Mouse (Mus musculus): Measurements from ENCODE around the gene Nipal3. TPM values are rescaled to one million over a fixed set of nuclear protein-coding genes. Genes with fewer than 3 reads are reported as not detected.

The Nipal3 gene
- polyA plus RNA-seq, 1 experiment from 2014 or later = 3.1 TPM

DNA sequence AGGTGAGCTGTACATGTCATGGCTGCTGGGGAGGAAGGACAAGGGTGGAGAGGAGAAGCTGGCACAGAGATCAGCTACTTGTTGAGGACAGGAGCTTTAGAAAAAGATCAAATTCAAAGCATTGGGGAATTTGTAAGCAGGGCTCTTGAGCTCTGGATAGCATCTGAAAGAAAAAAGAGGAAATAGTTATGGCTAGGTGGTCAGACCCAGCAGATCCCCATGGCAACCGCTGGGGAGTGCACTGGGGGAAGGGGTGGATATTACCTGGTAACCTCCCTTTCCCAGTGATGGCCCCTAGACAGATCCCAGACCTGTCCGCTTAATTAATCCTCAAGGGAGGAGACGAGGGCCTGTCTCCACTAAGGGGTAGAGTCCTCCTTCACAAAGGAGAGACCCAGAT is 5.0 kb upstream of the Nipal3 start:
- no peak overlapping the region for H3K4me3 ChIP-seq
- H3K4me2 ChIP-seq (replicated peaks) = no peak overlapping the region
- 0 out of 2 replicates have a peak, but pooled peaks cover 3% of the 10 kb centered on the region for H3K27me3 ChIP-seq
- no peak overlapping the region for H3K27ac ChIP-seq
- 75% methylated on average over 3 of the region's 3 CpGs for WGBS
- H3K9me3 ChIP-seq = peaks cover 7% of the 10 kb centered on the region; the same call in 1 of the 2 replicates
- H3K9ac ChIP-seq = no peak overlapping the region
- no peak for ATAC-seq (ENCODE audit: low FRiP score, low read depth)
- H3K4me1 ChIP-seq = peaks cover 11% of the 10 kb centered on the region; the same call in 1 of the 2 replicates
- H3K36me3 ChIP-seq = no peaks in the 10 kb centered on the region

DNA sequence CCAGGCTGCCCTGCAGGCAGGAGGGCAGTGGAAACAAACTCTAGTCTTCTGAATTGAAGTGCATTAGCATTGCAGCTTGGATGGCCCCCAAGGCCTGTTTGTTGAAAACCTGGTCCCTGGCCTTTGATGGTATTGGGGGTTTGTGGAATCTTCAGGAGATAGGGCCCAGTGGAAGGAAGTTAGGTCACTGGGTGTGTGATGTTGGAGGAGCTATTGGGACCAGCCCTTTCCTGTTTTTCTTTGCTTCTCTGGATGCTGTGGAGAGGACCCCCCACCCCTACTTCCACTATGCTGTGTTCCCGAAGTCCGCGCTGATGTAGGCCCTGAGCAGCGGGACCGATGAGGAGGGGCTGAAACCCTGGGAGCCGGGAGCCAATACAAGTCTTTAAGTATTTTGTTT is 3.3 kb upstream of the Nipal3 start:
- ATAC-seq (ENCODE audit: low FRiP score, low read depth) = no peak
- Histone ChIP-seq H3K36me3 (no peaks in the 10 kb centered on the region), H3K4me1 (peaks cover 18% of the 10 kb centered on the region), H3K9ac (no peak overlapping the region), H3K27me3 (0 out of 2 replicates have a peak, but pooled peaks cover 3% of the 10 kb centered on the region), H3K9me3 (peaks cover 7% of the 10 kb centered on the region; the same call in 1 of the 2 replicates), H3K27ac (no peak overlapping the region), H3K4me3 (no peak overlapping the region), H3K4me2 (replicated peaks) (no peak overlapping the region)
- 87% methylated on average over 6 of the region's 6 CpGs for WGBS

DNA sequence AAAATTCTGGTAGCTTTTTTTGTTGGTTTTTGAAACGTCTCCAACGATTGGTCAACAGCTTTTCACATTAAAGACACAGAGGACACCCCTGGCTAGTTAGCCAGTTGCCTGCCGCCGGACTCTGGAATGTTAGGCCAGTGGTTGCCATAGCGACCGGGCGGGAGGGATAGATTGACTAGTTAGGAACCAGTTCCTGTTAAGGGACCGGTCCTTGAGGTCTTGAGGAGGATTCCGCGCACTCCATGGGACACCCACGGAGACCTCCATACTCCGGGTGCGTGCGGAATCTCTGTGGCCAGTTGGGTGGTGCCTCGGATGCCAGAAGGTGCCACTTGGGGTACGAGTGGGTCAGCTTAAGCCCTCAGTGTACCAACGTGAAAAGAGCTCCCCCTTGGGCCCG is 972 bp upstream of the Nipal3 start:
- Histone ChIP-seq H3K4me3 (peak overlapping the region; percentile 70; the same call in 1 of the 2 replicates), H3K9ac (no peak overlapping the region), H3K4me1 (peaks cover 15% of the 10 kb centered on the region), H3K27ac (no peak overlapping the region), H3K27me3 (0 out of 2 replicates have a peak, but pooled peaks cover 3% of the 10 kb centered on the region), H3K9me3 (peaks cover 5% of the 10 kb centered on the region; the same call in 1 of the 2 replicates), H3K4me2 (replicated peaks) (peak overlapping the region; percentile 95), H3K36me3 (0 out of 2 replicates have a peak, but pooled peaks cover under 1% of the 10 kb centered on the region)
- 14% methylated on average over 18 of the region's 18 CpGs for WGBS
- no peak for ATAC-seq (ENCODE audit: low FRiP score, low read depth)

DNA sequence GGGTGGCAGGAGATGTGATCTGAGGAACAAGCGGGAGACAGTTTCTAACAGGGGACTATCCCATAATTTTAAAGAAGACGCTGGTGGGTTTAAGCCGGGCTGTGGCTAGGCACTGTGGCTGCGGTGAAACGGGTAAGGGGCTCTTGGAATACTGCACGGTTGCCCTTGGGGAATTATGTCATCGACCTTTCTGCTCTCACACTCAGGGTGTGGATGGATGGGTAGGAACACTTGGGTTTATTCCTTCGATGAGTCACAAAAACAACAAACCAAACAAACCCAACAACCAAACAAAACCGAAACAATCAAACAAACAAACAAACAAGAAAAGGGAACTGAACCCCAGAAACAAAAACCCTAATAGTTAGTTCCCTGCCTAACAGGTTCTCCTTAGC is 556 bp upstream of the Nipal3 start:
- H3K9ac ChIP-seq = no peak overlapping the region

DNA sequence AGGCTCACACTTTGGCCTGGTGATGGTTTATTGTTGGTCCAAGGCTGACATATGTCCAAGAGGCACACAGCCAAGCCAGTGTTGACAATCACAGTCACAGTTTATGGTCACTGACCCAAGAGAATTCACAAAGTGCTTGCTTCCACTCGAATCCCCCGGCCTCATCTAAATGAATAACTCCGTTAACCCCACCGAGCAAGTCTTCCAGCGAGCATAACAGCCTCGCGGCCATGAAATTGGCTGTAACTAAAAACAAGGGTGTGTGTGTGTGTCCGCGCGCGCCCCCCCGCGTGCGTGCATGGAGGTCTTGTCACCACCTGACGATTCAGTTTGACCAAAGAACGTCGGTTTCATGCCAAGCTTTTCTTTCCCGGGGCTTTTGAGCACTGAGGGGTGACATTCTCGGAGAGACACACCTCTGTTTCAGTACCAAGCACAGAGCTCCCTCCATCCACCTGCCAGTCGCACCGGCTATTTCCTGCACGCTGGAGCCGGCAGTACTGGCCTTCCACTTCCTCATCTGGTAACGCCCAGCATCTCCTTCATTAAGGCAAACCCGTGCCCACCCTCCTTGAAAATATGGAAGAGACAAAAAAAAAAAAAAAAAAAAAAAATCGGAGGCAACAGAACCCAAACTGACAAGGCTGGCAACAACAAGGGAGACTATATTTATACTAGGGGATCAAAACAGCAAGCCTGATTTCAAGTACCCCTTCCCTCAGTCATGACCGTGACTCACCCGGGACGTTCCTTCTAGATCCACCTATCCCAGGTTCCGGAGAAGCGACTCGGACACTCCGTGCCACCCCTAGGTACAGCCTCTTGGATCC is 932 bp downstream of the Nipal3 start:
- Histone ChIP-seq H3K4me1 (peaks cover 15% of the 10 kb centered on the region), H3K9me3 (no peaks in the 10 kb centered on the region), H3K4me3 (peak overlapping the region; percentile 70), H3K9ac (peak overlapping the region; percentile 58; the same call in 1 of the 2 replicates), H3K27ac (no peak overlapping the region), H3K4me2 (replicated peaks) (peak overlapping the region; percentile 95), H3K36me3 (peaks cover 10% of the 10 kb centered on the region), H3K27me3 (0 out of 2 replicates have a peak, but pooled peaks cover 3% of the 10 kb centered on the region)
- 3% methylated on average over 33 of the region's 33 CpGs for WGBS
- ATAC-seq (ENCODE audit: low FRiP score, low read depth) = no peak

More for the DNA sequence above, 556 bp upstream of the Nipal3 start:
- H3K36me3 ChIP-seq = 0 out of 2 replicates have a peak, but pooled peaks cover 4% of the 10 kb centered on the region
- no peak overlapping the region for H3K27ac ChIP-seq
- H3K27me3 ChIP-seq = 0 out of 2 replicates have a peak, but pooled peaks cover 3% of the 10 kb centered on the region
- ATAC-seq (ENCODE audit: low FRiP score, low read depth) = no peak
- 17% methylated on average over 9 of the region's 9 CpGs for WGBS
- peak overlapping the region; percentile 70 for H3K4me3 ChIP-seq
- peaks cover 15% of the 10 kb centered on the region for H3K4me1 ChIP-seq
- H3K9me3 ChIP-seq = peaks cover under 1% of the 10 kb centered on the region; the same call in 1 of the 2 replicates
- peak overlapping the region; percentile 95 for H3K4me2 ChIP-seq (replicated peaks)

DNA sequence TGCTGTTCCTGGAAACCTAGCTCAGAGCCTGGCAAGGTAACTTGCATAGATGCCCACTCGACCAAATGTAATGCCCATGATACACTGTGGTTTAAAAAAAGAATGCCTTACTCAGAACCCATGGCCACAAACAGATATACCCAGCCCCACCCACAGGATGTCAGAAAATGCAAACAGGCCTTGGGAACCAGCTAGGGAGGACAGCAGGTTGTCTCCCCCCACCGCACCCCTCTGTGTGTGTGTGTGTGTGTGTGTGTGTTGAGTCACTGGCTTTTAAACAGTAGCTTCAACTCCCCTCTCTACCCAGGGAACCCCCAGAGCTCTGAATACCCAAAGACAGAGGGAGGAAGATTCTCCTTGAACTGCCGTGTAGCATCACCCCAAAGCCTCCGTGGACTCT is 1.6 kb downstream of the Nipal3 start:
- whole genome bisulfite sequencing = 64% methylated on average over 4 of the region's 4 CpGs
- ATAC-seq (ENCODE audit: low FRiP score, low read depth) = no peak

DNA sequence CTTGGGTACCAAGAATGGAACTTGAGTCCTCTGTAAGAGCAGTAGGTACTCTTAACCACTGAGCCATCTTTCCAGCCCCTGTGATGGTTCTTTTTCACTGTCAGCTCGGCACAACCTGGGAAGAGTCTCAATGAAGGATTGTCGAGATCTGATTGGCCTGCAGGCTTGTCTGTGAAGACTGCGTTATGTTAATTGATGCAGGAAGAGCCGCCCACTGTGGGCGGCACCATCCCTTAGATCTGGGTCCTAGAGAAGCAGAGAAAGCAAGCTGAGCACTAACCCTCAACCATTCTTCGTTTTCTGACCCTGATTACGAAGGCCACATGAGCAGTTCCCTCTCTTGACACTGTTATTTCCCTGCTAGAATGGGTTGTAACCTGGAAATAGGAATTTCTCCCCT is 5.6 kb downstream of the Nipal3 start:
- H3K4me3 ChIP-seq = no peak overlapping the region
- ATAC-seq (ENCODE audit: low FRiP score, low read depth) = no peak
- no peak overlapping the region for H3K4me2 ChIP-seq (replicated peaks)
- WGBS = 87% methylated on average over 7 of the region's 7 CpGs
- H3K36me3 ChIP-seq = peaks cover 12% of the 10 kb centered on the region
- H3K27ac ChIP-seq = no peak overlapping the region
- peaks cover 7% of the 10 kb centered on the region for H3K4me1 ChIP-seq
- no peaks in the 10 kb centered on the region for H3K27me3 ChIP-seq
- no peaks in the 10 kb centered on the region for H3K9me3 ChIP-seq
- H3K9ac ChIP-seq = no peak overlapping the region

More for the DNA sequence above, 1.6 kb downstream of the Nipal3 start:
- H3K4me1 ChIP-seq = peaks cover 15% of the 10 kb centered on the region
- H3K27me3 ChIP-seq = 0 out of 2 replicates have a peak, but pooled peaks cover 3% of the 10 kb centered on the region
- H3K27ac ChIP-seq = no peak overlapping the region
- peaks cover 12% of the 10 kb centered on the region for H3K36me3 ChIP-seq
- H3K4me2 ChIP-seq (replicated peaks) = peak overlapping the region; percentile 95
- no peaks in the 10 kb centered on the region for H3K9me3 ChIP-seq
- no peak overlapping the region for H3K9ac ChIP-seq
- peak overlapping the region; percentile 70 for H3K4me3 ChIP-seq

DNA sequence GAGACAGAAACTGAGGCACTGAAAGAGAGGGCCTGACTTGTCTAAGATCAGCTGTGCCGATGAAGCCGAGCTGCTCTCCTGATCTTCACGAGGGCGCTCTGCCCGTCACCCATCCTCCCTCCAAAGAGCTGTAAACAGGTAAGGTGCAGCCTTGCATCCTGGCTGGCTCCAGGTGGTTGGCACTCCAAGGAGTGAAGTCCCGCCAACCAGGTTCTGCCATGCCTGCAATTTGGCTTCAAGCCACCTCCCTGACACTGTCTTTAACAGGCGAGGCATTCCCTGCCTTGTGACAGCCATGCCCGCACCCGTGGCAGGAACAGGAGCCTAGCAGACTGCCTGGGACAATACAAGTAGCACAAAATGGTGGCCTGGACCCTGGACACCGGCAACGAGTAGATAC is 8.5 kb downstream of the Nipal3 start:
- no peak for ATAC-seq (ENCODE audit: low FRiP score, low read depth)
- peaks cover 15% of the 10 kb centered on the region for H3K36me3 ChIP-seq
- no peak overlapping the region for H3K27ac ChIP-seq
- no peak overlapping the region for H3K4me3 ChIP-seq
- 91% methylated on average over 11 of the region's 11 CpGs for WGBS
- H3K9me3 ChIP-seq = no peaks in the 10 kb centered on the region
- H3K4me2 ChIP-seq (replicated peaks) = no peak overlapping the region
- no peaks in the 10 kb centered on the region for H3K27me3 ChIP-seq
- H3K9ac ChIP-seq = no peak overlapping the region
- no peaks in the 10 kb centered on the region for H3K4me1 ChIP-seq

DNA sequence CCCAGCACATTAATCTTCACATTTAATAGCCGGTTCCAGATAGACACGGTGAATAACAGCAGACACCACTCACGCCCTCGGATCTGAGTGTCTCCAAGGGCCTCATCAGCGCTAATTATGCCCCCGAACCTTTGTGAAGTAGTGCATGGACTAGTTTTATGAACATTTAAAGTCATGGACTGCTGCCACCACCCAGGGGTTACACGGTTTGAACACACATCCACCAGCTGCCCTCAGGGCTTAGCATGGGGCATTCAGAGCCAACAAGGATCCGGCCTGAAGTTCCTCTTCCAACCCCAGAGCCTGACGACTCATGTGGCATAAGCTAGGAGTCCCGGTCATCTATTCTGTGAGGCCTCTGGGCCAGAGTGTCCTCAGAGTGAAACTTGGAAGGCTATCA is 9.8 kb downstream of the Nipal3 start:
- H3K4me1 ChIP-seq = no peaks in the 10 kb centered on the region
- H3K36me3 ChIP-seq = peaks cover 10% of the 10 kb centered on the region
- H3K27me3 ChIP-seq = no peaks in the 10 kb centered on the region
- no peak overlapping the region for H3K9ac ChIP-seq
- no peaks in the 10 kb centered on the region for H3K9me3 ChIP-seq
- ATAC-seq (ENCODE audit: low FRiP score, low read depth) = no peak
- H3K27ac ChIP-seq = no peak overlapping the region
- WGBS = 61% methylated on average over 10 of the region's 10 CpGs
- no peak overlapping the region for H3K4me2 ChIP-seq (replicated peaks)
- no peak overlapping the region for H3K4me3 ChIP-seq

DNA sequence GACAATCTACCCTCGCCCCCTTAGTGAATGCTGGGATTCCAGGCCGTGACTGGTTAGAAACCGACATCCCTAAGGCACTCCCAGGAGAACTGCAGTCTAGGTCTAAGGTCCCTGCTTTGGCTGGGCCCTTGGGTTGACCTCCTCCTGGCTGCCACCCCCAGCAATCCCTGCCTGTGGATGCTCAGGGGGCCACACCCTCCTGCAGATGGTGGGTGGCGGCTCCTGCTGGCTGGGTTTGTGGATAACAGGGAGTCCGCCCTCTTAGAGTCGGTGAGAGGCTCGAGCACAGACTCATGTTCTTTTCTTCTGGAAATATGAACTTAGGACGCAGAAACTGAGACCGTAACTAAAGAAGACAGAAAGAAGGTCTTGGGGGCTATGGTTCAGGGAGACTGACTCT is 14.5 kb downstream of the Nipal3 start:
- no peak overlapping the region for H3K9ac ChIP-seq
- ATAC-seq (ENCODE audit: low FRiP score, low read depth) = no peak
- no peaks in the 10 kb centered on the region for H3K4me1 ChIP-seq
- H3K4me2 ChIP-seq (replicated peaks) = no peak overlapping the region
- 75% methylated on average over 9 of the region's 9 CpGs for WGBS
- H3K27ac ChIP-seq = no peak overlapping the region
- no peaks in the 10 kb centered on the region for H3K27me3 ChIP-seq
- H3K4me3 ChIP-seq = no peak overlapping the region
- H3K9me3 ChIP-seq = no peaks in the 10 kb centered on the region
- peaks cover 3% of the 10 kb centered on the region; the same call in 1 of the 2 replicates for H3K36me3 ChIP-seq

DNA sequence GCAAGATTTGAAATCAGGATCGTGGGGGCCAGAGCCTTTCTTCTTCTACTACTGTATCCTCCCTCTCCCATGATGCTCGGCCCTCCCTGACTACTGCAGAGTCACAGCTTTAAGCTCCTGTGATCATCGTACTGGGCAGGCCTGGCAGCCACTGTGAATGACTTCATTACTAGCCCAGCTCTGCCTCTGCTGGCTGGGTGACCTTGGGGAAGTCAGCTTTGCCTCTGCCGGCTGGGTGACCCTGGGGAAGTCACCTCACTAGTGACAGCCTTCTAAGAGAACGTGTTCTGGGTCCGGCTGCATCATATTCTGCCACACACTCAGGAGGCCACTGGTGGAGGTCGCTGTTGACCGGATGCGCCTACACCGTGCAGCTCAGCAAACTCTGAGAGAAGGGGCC is 17.0 kb downstream of the Nipal3 start:
- Histone ChIP-seq H3K9ac (no peak overlapping the region), H3K4me1 (no peaks in the 10 kb centered on the region), H3K4me2 (replicated peaks) (no peak overlapping the region), H3K27me3 (no peaks in the 10 kb centered on the region), H3K9me3 (no peaks in the 10 kb centered on the region), H3K4me3 (no peak overlapping the region), H3K36me3 (peaks cover 3% of the 10 kb centered on the region; the same call in 1 of the 2 replicates), H3K27ac (no peak overlapping the region)
- no peak for ATAC-seq (ENCODE audit: low FRiP score, low read depth)
- WGBS = 82% methylated on average over 10 of the region's 10 CpGs

DNA sequence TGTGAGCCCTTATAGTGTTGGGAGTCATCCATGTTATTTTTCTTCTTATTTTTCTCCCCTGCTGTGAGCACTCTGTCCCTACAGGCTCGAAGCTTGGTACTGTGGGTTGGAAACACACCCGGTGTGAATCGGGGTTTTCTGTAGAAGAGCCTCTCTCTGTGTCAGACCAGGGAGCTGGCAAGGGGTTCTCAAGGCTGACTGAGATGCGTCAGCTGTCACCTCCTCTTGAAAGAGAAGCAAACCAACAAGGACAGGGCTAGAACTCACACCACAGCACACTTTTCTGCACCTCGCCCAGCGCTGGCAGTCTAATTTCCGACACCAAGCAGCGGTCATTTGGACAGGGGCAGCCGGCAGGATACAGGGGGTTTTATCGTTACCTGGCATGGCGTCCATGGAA is 31.4 kb downstream of the Nipal3 start:
- H3K4me1 ChIP-seq = no peaks in the 10 kb centered on the region
- H3K9me3 ChIP-seq = no peaks in the 10 kb centered on the region
- no peak overlapping the region for H3K4me2 ChIP-seq (replicated peaks)
- ATAC-seq (ENCODE audit: low FRiP score, low read depth) = no peak
- 92% methylated on average over 11 of the region's 11 CpGs for WGBS
- no peak overlapping the region for H3K4me3 ChIP-seq
- no peaks in the 10 kb centered on the region for H3K27me3 ChIP-seq
- H3K36me3 ChIP-seq = peaks cover 16% of the 10 kb centered on the region; the same call in 1 of the 2 replicates
- H3K9ac ChIP-seq = no peak overlapping the region
- H3K27ac ChIP-seq = no peak overlapping the region
